Mouse (Mus musculus): ENCODE measurements around the gene Actrt2.

GRCm38 (mm10) chr4:154667767-154668166 lies at the start of gene Actrt2:
- TF ChIP-seq CTCF (IDR thresholded peaks at IDR 0.05) = no peak
- no peak for TF ChIP-seq EP300 (IDR thresholded peaks at IDR 0.05)

Data from lung, postnatal 0 days (tissue).